Comparison of ENCODE assay signal across 8 mouse cellular contexts in genomic region chr2:3964351-3964750, GRCm38 (mm10). TPM values are rescaled to one million over a fixed set of nuclear protein-coding genes. Genes with fewer than 3 reads are reported as not detected.
DNase-seq lines count a peak whose midpoint lies in the region; ATAC-seq and TF ChIP-seq lines count a peak whose summit lies in the region.

No protein-coding gene starts in this region.

- H3K27ac ChIP-seq in kidney, embryonic 15.5 days = no peak overlapping the region
- H3K27ac ChIP-seq in kidney, adult 2 months (ENCODE audit: insufficient read depth, low read depth, low read length) = no peak overlapping the region
- H3K27ac ChIP-seq in midbrain, embryonic 12.5 days (replicated peaks) = no peak overlapping the region

- TF ChIP-seq CTCF in kidney, adult 2 months (conservative IDR thresholded peaks at IDR 0.05; ENCODE audit: insufficient read depth, insufficient read length, low read depth, low read length) = no peak

- TF ChIP-seq POLR2A in kidney, adult 2 months (IDR thresholded peaks at IDR 0.05; ENCODE audit: low read depth, low read length) = no peak

- no peak overlapping the region for H3K4me2 ChIP-seq in kidney, embryonic 15.5 days
- no peak overlapping the region for H3K4me2 ChIP-seq in midbrain, embryonic 12.5 days (replicated peaks)

- no peaks in the 10 kb centered on the region for H3K9me3 ChIP-seq in kidney, embryonic 15.5 days (replicated peaks)
- no peaks in the 10 kb centered on the region for H3K9me3 ChIP-seq in midbrain, embryonic 12.5 days

- no peaks in the 10 kb centered on the region for H3K36me3 ChIP-seq in kidney, embryonic 15.5 days
- H3K36me3 ChIP-seq in kidney, adult 2 months (ENCODE audit: control insufficient read depth, insufficient read depth, low read length) = peaks cover 2% of the 10 kb centered on the region
- H3K36me3 ChIP-seq in midbrain, embryonic 12.5 days = no peaks in the 10 kb centered on the region

- no peaks in the 10 kb centered on the region for H3K4me1 ChIP-seq in kidney, embryonic 15.5 days
- no peaks in the 10 kb centered on the region for H3K4me1 ChIP-seq in kidney, adult 2 months (ENCODE audit: control insufficient read depth, insufficient read depth, low read length)
- H3K4me1 ChIP-seq in midbrain, embryonic 12.5 days = no peaks in the 10 kb centered on the region

- 93% methylated on average over 4 of the region's 4 CpGs for WGBS in kidney, embryonic 15.5 days
- WGBS in kidney, adult 2 months = 91% methylated on average over 4 of the region's 4 CpGs
- WGBS in midbrain, embryonic 12.5 days = 90% methylated on average over 4 of the region's 4 CpGs

- ATAC-seq in kidney, embryonic 15.5 days (replicated peaks; ENCODE audit: low FRiP score) = peak; percentile 100
- peak; percentile 100 for ATAC-seq in hematopoietic stem cell, adult 5-6 weeks (replicated peaks in 1 of 2; ENCODE audit: insufficient read depth in 1 of 2, low FRiP score in 2 of 2, low TSS enrichment in 1 of 2, low read depth in 1 of 2, poor library complexity in 2 of 2, severe bottlenecking in 2 of 2)
- ATAC-seq in midbrain, embryonic 12.5 days (ENCODE audit: low FRiP score, low read depth) = peak; percentile 100

- no peak overlapping the region for H3K9ac ChIP-seq in kidney, embryonic 15.5 days
- H3K9ac ChIP-seq in midbrain, embryonic 12.5 days (replicated peaks) = no peak overlapping the region

- DNase-seq in kidney, adult 2 months = no peak
- DNase-seq in adipocyte (ENCODE audit: low spot score) = peak; percentile 68
- no peak for DNase-seq in frontal cortex, adult 2 months (ENCODE audit: extremely low spot score in 1 of 2, low spot score in 1 of 2)
- DNase-seq in thymus, postnatal 14 days = no peak
- DNase-seq in cerebellum, adult 9-11 months = no peak

- no peaks in the 10 kb centered on the region for H3K27me3 ChIP-seq in kidney, embryonic 15.5 days
- H3K27me3 ChIP-seq in kidney, adult 2 months (replicated peaks; ENCODE audit: control insufficient read depth, insufficient read depth, low read length) = 0 out of 2 replicates have a peak, but pooled peaks cover 2% of the 10 kb centered on the region
- no peaks in the 10 kb centered on the region for H3K27me3 ChIP-seq in midbrain, embryonic 12.5 days

- no peak overlapping the region for H3K4me3 ChIP-seq in kidney, embryonic 15.5 days (replicated peaks)
- no peak overlapping the region for H3K4me3 ChIP-seq in kidney, adult 2 months (ENCODE audit: insufficient read depth, low read depth, low read length)
- no peak overlapping the region for H3K4me3 ChIP-seq in midbrain, embryonic 12.5 days

RNA-seq across cellular contexts. Expression of gene Frmd4a, which starts 53.2 kb away (rescaled TPM):
- 34.9 and 35.9 TPM in 2 replicates for polyA plus RNA-seq in kidney, embryonic 15.5 days (2015; fragmentation: Nextera tagmentation; extraction: Ambion mirVana)
- 5.8 and 7.4 TPM in 2 replicates for polyA plus RNA-seq in kidney, adult 2 months (2012; rRNA removed)
- total RNA-seq in hematopoietic stem cell, adult 5-6 weeks (2017) = 26.2 and 27.8 TPM in 2 replicates
- polyA plus RNA-seq in midbrain, embryonic 12.5 days (2016; fragmentation: Nextera tagmentation; extraction: Ambion mirVana) = 52.8 and 56.3 TPM in 2 replicates
- polyA plus RNA-seq in frontal cortex, adult 2 months (2012; rRNA removed) = 39.5 and 41.4 TPM in 2 replicates
